Mouse (Mus musculus): Measurements from ENCODE around the gene Rbm15. TPM values are rescaled to one million over a fixed set of nuclear protein-coding genes. Genes with fewer than 3 reads are reported as not detected.

Rbm15 gene
- total RNA-seq, 2 experiments from 2014 or later, result 24.3 to 24.6 TPM

Other genes starting within 250 kb of the Rbm15 start
- gene Kcna2, start 232.5 kb downstream of the Rbm15 start, total RNA-seq (2021), result 10 to 100 TPM; 21.6 to 21.8 TPM
- gene Kcna10, start 150.6 kb downstream of the Rbm15 start, total RNA-seq (2021), result under 1 TPM in 1 of 2 experiments, not detected in 1; 0.54 TPM
- not detected for gene Cym, start 111.9 kb downstream of the Rbm15 start, total RNA-seq (2021)
- not detected for gene A630076J17Rik, start 103.1 kb downstream of the Rbm15 start, total RNA-seq (2021)
- gene Prok1, start 94.0 kb downstream of the Rbm15 start, total RNA-seq (2021), result not detected
- gene Lamtor5, start 54.8 kb downstream of the Rbm15 start, total RNA-seq (2021), result 10 to 100 TPM; 57.9 to 64.0 TPM
- gene Slc16a4, start 42.4 kb downstream of the Rbm15 start, total RNA-seq (2021), result 1 to 10 TPM; 1.0 to 1.3 TPM
- 10 to 100 TPM; 21.2 to 25.8 TPM for gene Kcnc4, start 125.9 kb upstream of the Rbm15 start, total RNA-seq (2021)
- 100 to 1,000 TPM; 152 to 153 TPM for gene Slc6a17, start 184.3 kb upstream of the Rbm15 start, total RNA-seq (2021)
- gene Ubl4b, start 221.4 kb upstream of the Rbm15 start, total RNA-seq (2021), result under 1 TPM in 1 of 2 experiments, not detected in 1; 0.58 TPM

All from left cerebral cortex, postnatal 4 days (tissue).